Mouse (Mus musculus): Measurements from ENCODE around the gene Eif4e.

DNA sequence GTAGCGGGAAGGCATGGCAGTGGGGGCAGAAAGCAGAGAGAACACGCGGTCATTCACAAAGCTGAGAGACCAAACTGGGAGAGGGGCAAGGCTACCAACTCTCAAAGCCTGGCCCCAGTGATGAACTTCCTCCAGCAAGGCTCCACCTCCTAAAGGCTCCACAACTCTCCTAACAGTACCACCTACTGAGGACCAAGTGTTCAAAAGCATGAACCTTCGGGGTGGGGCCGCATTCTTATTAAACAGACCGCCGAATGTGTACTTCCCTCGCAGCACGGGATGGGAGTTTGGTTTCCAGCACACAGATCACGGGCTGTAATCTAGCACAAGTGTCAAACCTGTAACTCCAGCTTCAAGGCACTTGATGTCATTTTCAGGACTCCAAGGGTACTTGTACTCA, 52.9 kb downstream of the Eif4e start:
- TF ChIP-seq GATA1 (IDR thresholded peaks at IDR 0.05; ENCODE audit: borderline replicate concordance, low read length) (no peak), FLI1 (IDR thresholded peaks at IDR 0.05; ENCODE audit: low read length) (no peak)
